Mouse (Mus musculus): ENCODE measurements at regions not wholly inside any gene's neighbourhood (a gene's known extent, or its start where the extent isn't known, plus 50 kb on each side); places are given as distances from the start of the nearest gene placed in this dataset.

GRCm38 (mm10) chr7:113153386-113153785, 53.9 kb upstream of the Arntl start:
- 83% methylated on average over 2 of the region's 2 CpGs for WGBS
- Histone ChIP-seq H3K27ac (no peak overlapping the region), H3K4me1 (replicated peaks) (peaks cover 26% of the 10 kb centered on the region)

DNA sequence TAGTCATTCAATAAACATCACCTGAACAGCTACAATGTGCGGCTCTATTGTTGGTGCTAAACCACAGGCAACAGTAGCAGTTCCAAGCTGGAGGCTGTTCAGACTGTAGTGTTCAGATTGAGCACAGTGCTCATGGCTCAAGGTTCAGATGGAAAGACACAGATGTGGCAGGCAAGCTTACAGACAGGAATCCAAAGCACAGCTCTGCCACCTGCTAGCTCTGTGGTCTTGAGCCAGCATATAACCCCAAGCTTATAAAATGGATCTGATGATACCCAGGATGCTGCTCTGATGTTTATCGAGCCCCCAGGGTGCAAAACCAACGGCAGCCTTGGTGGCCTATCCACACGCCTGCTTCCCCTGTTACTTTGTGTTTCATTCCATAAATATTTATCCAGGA, 53.2 kb upstream of the Arntl start:
- H3K9me3 ChIP-seq = no peaks in the 10 kb centered on the region
- no peak overlapping the region for H3K4me2 ChIP-seq
- H3K27ac ChIP-seq = no peak overlapping the region
- H3K4me3 ChIP-seq = no peak overlapping the region
- WGBS = 87% methylated on average over 4 of the region's 4 CpGs
- no peaks in the 10 kb centered on the region for H3K36me3 ChIP-seq
- H3K4me1 ChIP-seq (replicated peaks) = peaks cover 26% of the 10 kb centered on the region
- no peak for ATAC-seq (ENCODE audit: low FRiP score)
- H3K27me3 ChIP-seq = no peaks in the 10 kb centered on the region
- no peak overlapping the region for H3K9ac ChIP-seq

More at GRCm38 (mm10) chr7:113153386-113153785, 53.9 kb upstream of the Arntl start:
- ATAC-seq (ENCODE audit: low FRiP score) = no peak
- no peak overlapping the region for H3K4me3 ChIP-seq
- no peaks in the 10 kb centered on the region for H3K27me3 ChIP-seq
- H3K36me3 ChIP-seq = no peaks in the 10 kb centered on the region
- no peaks in the 10 kb centered on the region for H3K9me3 ChIP-seq
- no peak overlapping the region for H3K4me2 ChIP-seq
- no peak overlapping the region for H3K9ac ChIP-seq

DNA sequence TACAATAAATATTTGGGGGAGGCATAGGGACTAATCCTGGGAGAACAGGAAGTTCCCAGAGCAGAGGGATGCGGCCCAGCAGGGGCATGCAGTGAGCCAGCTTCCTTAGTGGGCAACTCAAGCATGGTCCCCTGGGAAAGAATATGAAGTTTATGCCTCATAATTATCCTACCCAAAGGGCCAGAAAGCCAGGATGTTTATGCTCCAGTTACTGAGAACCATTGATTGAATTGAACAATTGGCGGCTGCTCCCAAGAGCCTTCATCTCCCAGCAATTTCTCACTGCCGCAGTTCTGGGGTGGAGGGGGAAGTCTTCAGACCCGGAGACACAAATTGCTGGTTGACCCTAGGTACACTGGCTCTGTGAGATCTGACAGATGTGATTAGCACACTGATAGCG, 50.9 kb upstream of the Arntl start:
- Histone ChIP-seq H3K4me2 (no peak overlapping the region), H3K4me3 (no peak overlapping the region), H3K27ac (peak overlapping the region; percentile 58), H3K27me3 (no peaks in the 10 kb centered on the region), H3K9me3 (no peaks in the 10 kb centered on the region), H3K9ac (no peak overlapping the region), H3K36me3 (no peaks in the 10 kb centered on the region), H3K4me1 (replicated peaks) (peaks cover 17% of the 10 kb centered on the region)
- WGBS = 52% methylated on average over 5 of the region's 5 CpGs
- no peak for ATAC-seq (ENCODE audit: low FRiP score)

DNA sequence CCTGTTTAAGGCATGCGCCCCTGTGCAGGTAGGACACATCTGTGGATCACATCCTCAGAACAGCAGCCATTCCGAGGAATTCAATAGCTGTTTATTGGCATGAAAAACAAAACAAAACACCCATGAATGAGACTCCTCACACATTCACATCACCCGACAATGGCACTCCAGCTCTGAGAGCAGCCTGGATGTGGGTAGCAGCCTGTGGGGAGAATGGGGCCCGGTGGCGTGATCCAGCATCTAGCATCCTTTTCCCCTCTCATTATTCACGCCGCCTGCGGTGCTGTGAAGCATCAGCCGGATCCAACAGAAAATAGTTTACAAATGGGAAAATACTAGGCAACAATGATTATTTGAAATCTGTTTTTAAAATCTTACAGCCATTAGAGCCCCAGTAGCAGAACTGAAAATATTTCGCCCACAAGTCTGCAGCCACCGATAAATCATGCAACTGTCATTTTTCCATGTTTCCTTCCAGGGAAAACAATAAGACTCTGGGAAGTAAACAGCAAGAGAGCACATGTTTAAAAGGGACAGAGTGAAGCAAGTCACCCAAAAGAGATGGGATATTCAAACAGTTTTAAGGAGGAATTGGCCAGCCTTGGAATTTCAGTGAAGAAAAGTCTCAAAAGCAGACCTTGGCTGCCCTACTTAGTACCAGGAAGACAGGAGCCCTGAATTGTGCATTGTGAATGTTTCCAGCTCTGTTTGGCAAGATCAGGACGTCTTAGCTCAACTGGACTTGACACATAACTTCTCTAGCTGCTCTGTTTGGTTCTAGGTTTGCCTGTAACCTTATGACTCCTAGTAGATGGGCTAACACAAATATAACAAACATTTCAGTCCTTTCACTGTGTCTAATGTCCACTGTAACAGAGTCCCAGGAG, 50.2 kb upstream of the Arntl start:
- H3K9ac ChIP-seq = no peak overlapping the region
- no peak for ATAC-seq (ENCODE audit: low FRiP score)
- H3K9me3 ChIP-seq = no peaks in the 10 kb centered on the region
- no peaks in the 10 kb centered on the region for H3K36me3 ChIP-seq
- H3K4me3 ChIP-seq = no peak overlapping the region
- 51% methylated on average over 12 of the region's 12 CpGs for WGBS
- H3K27ac ChIP-seq = peak overlapping the region; percentile 58
- H3K4me2 ChIP-seq = no peak overlapping the region
- peaks cover 12% of the 10 kb centered on the region for H3K4me1 ChIP-seq (replicated peaks)
- no peaks in the 10 kb centered on the region for H3K27me3 ChIP-seq
